Mouse (Mus musculus): Measurements from ENCODE around the gene Akr1b8. TPM values are rescaled to one million over a fixed set of nuclear protein-coding genes. Genes with fewer than 3 reads are reported as not detected.
"Not testable (repeated sequence)": the region's sequence is repeated elsewhere in the genome, so short reads cannot be mapped to it uniquely, and the experiment has no call there.

Gene Akr1b8
- polyA plus RNA-seq, 1 experiment from 2014 or later: 18.9 TPM

DNA sequence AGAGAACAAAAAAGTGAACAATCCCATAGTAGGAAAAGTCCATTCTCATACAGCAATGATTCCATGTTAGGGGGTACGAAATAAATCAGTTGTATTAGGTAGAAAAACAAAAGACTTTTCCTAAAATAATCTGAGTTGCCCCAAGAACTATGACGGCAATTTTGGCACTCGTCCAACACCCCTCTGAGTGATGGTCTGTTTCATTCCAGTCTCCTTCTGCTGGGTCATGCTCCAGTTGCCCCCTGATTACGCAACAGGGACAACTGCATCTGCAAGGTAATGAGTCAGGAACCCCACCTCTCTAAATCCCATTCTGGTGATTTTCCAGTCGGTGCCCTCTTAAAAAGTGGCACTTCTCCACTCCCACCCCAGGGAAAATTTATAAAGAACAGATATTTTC is 35.7 kb upstream of the Akr1b8 start:
- Histone ChIP-seq H3K9ac (ENCODE audit: low read length) (no peak overlapping the region), H3K27me3 (ENCODE audit: control insufficient read depth, insufficient read depth, low read length) (no peaks in the 10 kb centered on the region), H3K4me3 (ENCODE audit: low read depth, low read length) (no peak overlapping the region), H3K36me3 (ENCODE audit: control insufficient read depth, insufficient read depth, low read length) (no peaks in the 10 kb centered on the region), H3K4me2 (ENCODE audit: low read depth, low read length, severe bottlenecking) (no peak overlapping the region), H3K27ac (ENCODE audit: low read depth, low read length) (no peak overlapping the region), H3K9me3 (ENCODE audit: control insufficient read depth, low read length) (no peaks in the 10 kb centered on the region), H3K4me1 (replicated peaks; ENCODE audit: control insufficient read depth, insufficient read depth, low read length) (no peaks in the 10 kb centered on the region; the same call in 1 of the 2 replicates)
- DNase-seq (ENCODE audit: low spot score) (no peak), ATAC-seq (replicated peaks; ENCODE audit: low FRiP score) (no peak)
- 75% methylated on average over 5 of the region's 5 CpGs for WGBS

GRCm38 (mm10) chr6:34318636-34319035 is 35.3 kb upstream of the Akr1b8 start:
- Histone ChIP-seq H3K27me3 (ENCODE audit: control insufficient read depth, insufficient read depth, low read length) (no peaks in the 10 kb centered on the region), H3K9ac (ENCODE audit: low read length) (no peak overlapping the region), H3K4me2 (ENCODE audit: low read depth, low read length, severe bottlenecking) (no peak overlapping the region), H3K36me3 (ENCODE audit: control insufficient read depth, insufficient read depth, low read length) (no peaks in the 10 kb centered on the region), H3K4me3 (ENCODE audit: low read depth, low read length) (no peak overlapping the region), H3K27ac (ENCODE audit: low read depth, low read length) (no peak overlapping the region), H3K9me3 (ENCODE audit: control insufficient read depth, low read length) (no peaks in the 10 kb centered on the region), H3K4me1 (replicated peaks; ENCODE audit: control insufficient read depth, insufficient read depth, low read length) (no peaks in the 10 kb centered on the region; the same call in 1 of the 2 replicates)
- DNase-seq (ENCODE audit: low spot score) (no peak), ATAC-seq (replicated peaks; ENCODE audit: low FRiP score) (no peak)
- 80% methylated on average over 6 of the region's 6 CpGs for WGBS

- H3K36me3 ChIP-seq (ENCODE audit: control insufficient read depth, insufficient read depth, low read length): no peaks in the 10 kb centered on the region
- 93% methylated on average over 7 of the region's 7 CpGs for WGBS
- no peak for ATAC-seq (replicated peaks; ENCODE audit: low FRiP score)
Measured at GRCm38 (mm10) chr6:34322121-34322520, 31.8 kb upstream of the Akr1b8 start.

DNA sequence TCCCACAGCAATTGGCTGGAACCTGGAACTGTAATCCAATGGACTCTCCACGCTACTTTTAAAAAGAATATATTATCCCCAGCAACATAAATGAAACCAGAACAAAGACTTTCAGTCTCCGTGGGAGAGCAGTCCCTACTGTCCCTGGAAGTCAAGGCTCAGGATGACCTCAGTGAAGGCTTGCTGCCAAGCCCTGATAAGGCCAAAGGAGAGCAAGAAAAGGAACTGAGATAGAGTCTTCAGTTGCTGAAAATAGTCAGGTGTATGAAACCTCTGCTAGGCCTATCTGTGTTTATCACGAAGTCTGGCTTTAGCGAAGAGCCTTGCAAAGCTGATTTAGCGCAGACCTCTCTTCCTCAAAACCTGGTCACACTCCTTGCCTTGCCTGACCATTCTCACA is 22.5 kb upstream of the Akr1b8 start:
- Histone ChIP-seq H3K4me1 (replicated peaks; ENCODE audit: control insufficient read depth, insufficient read depth, low read length) (no peaks in the 10 kb centered on the region), H3K9me3 (ENCODE audit: control insufficient read depth, low read length) (no peaks in the 10 kb centered on the region), H3K4me2 (ENCODE audit: low read depth, low read length, severe bottlenecking) (no peak overlapping the region), H3K27ac (ENCODE audit: low read depth, low read length) (no peak overlapping the region), H3K36me3 (ENCODE audit: control insufficient read depth, insufficient read depth, low read length) (no peaks in the 10 kb centered on the region), H3K9ac (ENCODE audit: low read length) (no peak overlapping the region), H3K27me3 (ENCODE audit: control insufficient read depth, insufficient read depth, low read length) (no peaks in the 10 kb centered on the region), H3K4me3 (ENCODE audit: low read depth, low read length) (no peak overlapping the region)
- peak; percentile 8 for DNase-seq (ENCODE audit: low spot score)
- 84% methylated on average over 5 of the region's 5 CpGs for WGBS
- ATAC-seq (replicated peaks; ENCODE audit: low FRiP score): no peak

More at GRCm38 (mm10) chr6:34322121-34322520, 31.8 kb upstream of the Akr1b8 start:
- Histone ChIP-seq H3K4me2 (ENCODE audit: low read depth, low read length, severe bottlenecking) (no peak overlapping the region), H3K9ac (ENCODE audit: low read length) (no peak overlapping the region), H3K9me3 (ENCODE audit: control insufficient read depth, low read length) (no peaks in the 10 kb centered on the region), H3K4me1 (replicated peaks; ENCODE audit: control insufficient read depth, insufficient read depth, low read length) (no peaks in the 10 kb centered on the region), H3K4me3 (ENCODE audit: low read depth, low read length) (no peak overlapping the region), H3K27me3 (ENCODE audit: control insufficient read depth, insufficient read depth, low read length) (no peaks in the 10 kb centered on the region), H3K27ac (ENCODE audit: low read depth, low read length) (no peak overlapping the region)
- DNase-seq (ENCODE audit: low spot score): no peak

- WGBS: 85% methylated on average over 12 of the region's 12 CpGs
- not testable (repeated sequence) for H3K36me3 ChIP-seq (ENCODE audit: control insufficient read depth, insufficient read depth, low read length); ATAC-seq (replicated peaks; ENCODE audit: low FRiP score); H3K4me3 ChIP-seq (ENCODE audit: low read depth, low read length); H3K9me3 ChIP-seq (ENCODE audit: control insufficient read depth, low read length); H3K27me3 ChIP-seq (ENCODE audit: control insufficient read depth, insufficient read depth, low read length); H3K4me2 ChIP-seq (ENCODE audit: low read depth, low read length, severe bottlenecking); H3K4me1 ChIP-seq (replicated peaks; ENCODE audit: control insufficient read depth, insufficient read depth, low read length); H3K9ac ChIP-seq (ENCODE audit: low read length); H3K27ac ChIP-seq (ENCODE audit: low read depth, low read length)
- peak; percentile 13 for DNase-seq (ENCODE audit: low spot score)
Measured at GRCm38 (mm10) chr6:34331804-34332203, 22.1 kb upstream of the Akr1b8 start.

- Histone ChIP-seq H3K4me2 (ENCODE audit: low read depth, low read length, severe bottlenecking) (no peak overlapping the region), H3K36me3 (ENCODE audit: control insufficient read depth, insufficient read depth, low read length) (no peaks in the 10 kb centered on the region), H3K4me3 (ENCODE audit: low read depth, low read length) (no peak overlapping the region), H3K27ac (ENCODE audit: low read depth, low read length) (no peak overlapping the region), H3K4me1 (replicated peaks; ENCODE audit: control insufficient read depth, insufficient read depth, low read length) (no peaks in the 10 kb centered on the region), H3K27me3 (ENCODE audit: control insufficient read depth, insufficient read depth, low read length) (no peaks in the 10 kb centered on the region), H3K9me3 (ENCODE audit: control insufficient read depth, low read length) (no peaks in the 10 kb centered on the region), H3K9ac (ENCODE audit: low read length) (no peak overlapping the region)
- ATAC-seq (replicated peaks; ENCODE audit: low FRiP score) (no peak), DNase-seq (ENCODE audit: low spot score) (peak; percentile 7)
- 95% methylated on average over 5 of the region's 5 CpGs for WGBS
Measured at GRCm38 (mm10) chr6:34334673-34335072, 19.2 kb upstream of the Akr1b8 start.

DNA sequence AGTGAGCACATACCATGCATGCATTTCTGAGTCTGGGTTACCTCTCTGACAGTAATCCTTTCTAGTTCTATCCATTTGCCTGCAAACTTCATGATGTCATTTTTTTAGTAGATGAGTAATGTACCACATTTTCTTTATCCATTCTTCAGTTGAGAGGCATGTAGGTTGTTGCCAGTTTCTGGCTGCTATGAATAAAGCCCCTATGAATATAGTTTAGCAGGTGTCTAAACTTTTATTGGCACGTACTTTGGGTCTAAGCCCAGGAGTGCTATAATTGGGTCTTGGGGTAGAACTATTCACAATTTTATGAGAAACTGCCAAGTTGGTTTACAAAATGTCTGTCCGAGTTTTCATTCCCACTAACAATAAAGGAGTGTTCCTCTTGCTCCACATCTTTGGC is 16.1 kb upstream of the Akr1b8 start:
- no peak overlapping the region for H3K9ac ChIP-seq (ENCODE audit: low read length)
- H3K27ac ChIP-seq (ENCODE audit: low read depth, low read length): no peak overlapping the region
- H3K4me1 ChIP-seq (replicated peaks; ENCODE audit: control insufficient read depth, insufficient read depth, low read length): no peaks in the 10 kb centered on the region
- H3K9me3 ChIP-seq (ENCODE audit: control insufficient read depth, low read length): no peaks in the 10 kb centered on the region
- no peak overlapping the region for H3K4me3 ChIP-seq (ENCODE audit: low read depth, low read length)
- no peaks in the 10 kb centered on the region for H3K27me3 ChIP-seq (ENCODE audit: control insufficient read depth, insufficient read depth, low read length)
- no peaks in the 10 kb centered on the region for H3K36me3 ChIP-seq (ENCODE audit: control insufficient read depth, insufficient read depth, low read length)
- 81% methylated on average over 2 of the region's 2 CpGs for WGBS
- H3K4me2 ChIP-seq (ENCODE audit: low read depth, low read length, severe bottlenecking): no peak overlapping the region
- ATAC-seq (replicated peaks; ENCODE audit: low FRiP score): no peak
- no peak for DNase-seq (ENCODE audit: low spot score)

- no peak overlapping the region for H3K9ac ChIP-seq (ENCODE audit: low read length)
- no peak overlapping the region for H3K27ac ChIP-seq (ENCODE audit: low read depth, low read length)
- H3K4me3 ChIP-seq (ENCODE audit: low read depth, low read length): no peak overlapping the region
- no peaks in the 10 kb centered on the region for H3K4me1 ChIP-seq (replicated peaks; ENCODE audit: control insufficient read depth, insufficient read depth, low read length)
- no peak for DNase-seq (ENCODE audit: low spot score)
- H3K4me2 ChIP-seq (ENCODE audit: low read depth, low read length, severe bottlenecking): no peak overlapping the region
- no peaks in the 10 kb centered on the region for H3K36me3 ChIP-seq (ENCODE audit: control insufficient read depth, insufficient read depth, low read length)
- WGBS: 88% methylated on average over 4 of the region's 4 CpGs
- H3K27me3 ChIP-seq (ENCODE audit: control insufficient read depth, insufficient read depth, low read length): no peaks in the 10 kb centered on the region
- no peak for ATAC-seq (replicated peaks; ENCODE audit: low FRiP score)
- H3K9me3 ChIP-seq (ENCODE audit: control insufficient read depth, low read length): no peaks in the 10 kb centered on the region
Measured at GRCm38 (mm10) chr6:34341991-34342390, 11.9 kb upstream of the Akr1b8 start.

GRCm38 (mm10) chr6:34342476-34342875 is 11.4 kb upstream of the Akr1b8 start:
- Histone ChIP-seq H3K9ac (ENCODE audit: low read length) (no peak overlapping the region), H3K27ac (ENCODE audit: low read depth, low read length) (no peak overlapping the region), H3K4me2 (ENCODE audit: low read depth, low read length, severe bottlenecking) (no peak overlapping the region), H3K36me3 (ENCODE audit: control insufficient read depth, insufficient read depth, low read length) (no peaks in the 10 kb centered on the region), H3K4me1 (replicated peaks; ENCODE audit: control insufficient read depth, insufficient read depth, low read length) (no peaks in the 10 kb centered on the region), H3K27me3 (ENCODE audit: control insufficient read depth, insufficient read depth, low read length) (no peaks in the 10 kb centered on the region), H3K9me3 (ENCODE audit: control insufficient read depth, low read length) (no peaks in the 10 kb centered on the region), H3K4me3 (ENCODE audit: low read depth, low read length) (no peak overlapping the region)
- 87% methylated on average over 2 of the region's 2 CpGs for WGBS
- no peak for DNase-seq (ENCODE audit: low spot score)
- ATAC-seq (replicated peaks; ENCODE audit: low FRiP score): no peak
